Mouse (Mus musculus) megakaryocyte, adult 5-6 weeks (primary cell): ENCODE measurements around the gene Traf3ip3. TPM values are rescaled to one million over a fixed set of nuclear protein-coding genes. Genes with fewer than 3 reads are reported as not detected.

ENCODE experiments used
- ATAC-seq: 2 replicates; pipeline ENCODE4 v1.8.0; 2016; ENCODE audit warnings: mild to moderate bottlenecking, inconsistent platforms; ENCODE audit not compliant: poor library complexity, severe bottlenecking
- total RNA-seq, 2 experiments: library from RNA; stranded (forward) in 1 of 2; stranded (reverse) in 1 of 2; fragments of 153-499, 151-499 nt in 1 of 2; fragments of 221-1000, 200-1000 nt in 1 of 2; gene quantifications; 2 replicates each; pipeline versions ENCODE4 v1.2.3 to v1.2.4; 2015 to 2017

Traf3ip3 gene
- total RNA-seq, 2 experiments from 2014 or later, result 86.6 to 141 TPM

DNA sequence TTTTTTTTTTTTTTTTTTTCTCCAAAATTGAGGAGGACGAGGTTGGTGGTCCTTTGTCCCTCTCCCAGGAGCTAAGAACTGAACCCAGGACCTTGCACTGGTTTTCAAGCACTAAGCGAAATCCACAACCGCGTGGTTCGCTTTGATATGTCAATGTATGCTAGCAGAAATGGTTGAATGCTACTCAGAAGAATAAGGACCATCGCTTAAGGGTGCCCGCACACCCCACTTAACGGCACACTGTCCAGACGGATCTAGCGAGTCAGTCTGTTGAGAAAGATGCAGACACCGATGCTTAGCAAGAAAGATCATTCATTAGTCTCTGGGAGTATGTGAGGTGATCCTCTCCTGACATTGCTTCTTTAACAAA lies 71.1 kb downstream of the Traf3ip3 start:
- peak; percentile 10; the same call in 1 of the 2 replicates for ATAC-seq

- peak; percentile 97 for ATAC-seq
These were observed 71.6 kb downstream of the Traf3ip3 start, which contains the start of gene Diexf for GRCm38 (mm10) chr1:193129786-193130455. TSS of gene Diexf (minus strand) at chr1:193130272.

DNA sequence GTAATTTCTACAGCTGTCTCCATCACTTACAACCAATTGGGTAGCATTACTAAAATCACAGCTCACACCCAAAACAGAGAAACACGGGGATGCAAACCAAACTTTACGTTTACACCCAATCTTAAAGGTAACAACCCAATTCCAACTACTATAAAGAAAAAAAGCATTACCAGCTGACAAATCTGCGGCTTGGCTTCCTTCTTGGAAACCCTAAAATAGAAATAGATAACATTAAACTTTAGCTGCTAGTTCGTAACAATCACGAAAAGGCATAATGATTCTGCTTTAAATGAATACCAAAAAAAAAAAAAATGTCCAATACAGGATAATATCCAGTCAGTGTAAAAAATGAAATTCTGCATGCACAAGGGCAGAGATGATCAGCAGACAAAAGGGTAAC lies 72.2 kb downstream of the Traf3ip3 start:
- no peak for ATAC-seq

DNA sequence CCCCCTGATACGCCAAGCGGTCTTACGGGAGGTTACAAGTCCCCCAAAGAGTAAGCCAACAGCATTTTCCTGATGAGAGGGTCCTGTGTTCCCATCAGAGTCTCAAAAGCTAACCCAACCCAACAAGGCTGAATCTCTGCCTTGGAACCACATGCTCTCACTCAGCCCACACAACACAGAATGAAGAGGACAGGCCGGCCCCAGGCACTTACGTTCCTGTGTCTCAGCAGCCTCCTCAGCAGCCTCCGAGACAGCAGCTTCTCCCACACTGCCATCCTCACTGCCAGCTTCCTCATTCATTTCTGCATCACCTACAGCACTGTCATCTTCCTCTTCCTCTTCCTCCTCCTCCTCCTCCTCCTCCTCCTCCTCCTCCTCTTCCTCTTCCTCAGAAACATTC lies 73.4 kb downstream of the Traf3ip3 start:
- ATAC-seq, result no peak

DNA sequence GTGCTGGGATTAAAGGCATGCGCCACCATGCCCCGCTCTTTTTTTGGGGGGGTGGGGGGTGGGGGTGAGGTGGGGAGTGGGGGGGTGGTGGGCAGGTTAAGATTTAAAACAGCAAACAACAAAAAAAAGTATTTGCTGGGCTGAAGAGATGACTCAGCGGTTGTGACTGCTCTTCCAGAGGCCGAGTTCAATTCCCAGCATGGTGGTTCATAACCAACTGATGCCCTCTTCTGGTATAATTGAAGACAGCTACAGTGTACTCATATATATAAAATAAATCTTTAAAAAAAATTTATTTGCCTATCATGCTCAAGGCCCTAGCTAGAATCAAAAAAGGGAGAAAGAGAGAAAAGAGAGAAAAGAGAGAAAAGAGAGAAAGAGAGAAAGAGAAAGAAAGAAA lies 75.7 kb downstream of the Traf3ip3 start:
- no peak for ATAC-seq

Other genes starting within 250 kb of the Traf3ip3 start
- gene Syt14, start 165.9 kb downstream of the Traf3ip3 start, total RNA-seq (2015), result not detected in 2 replicates
- not detected in 2 replicates for gene Syt14, start 165.9 kb downstream of the Traf3ip3 start, total RNA-seq (2017)
- 4.4 and 5.8 TPM in 2 replicates for gene Diexf, start 71.4 kb downstream of the Traf3ip3 start, total RNA-seq (2015)
- 8.4 and 10.4 TPM in 2 replicates for gene Diexf, start 71.4 kb downstream of the Traf3ip3 start, total RNA-seq (2017)
- gene Irf6, start 48.6 kb downstream of the Traf3ip3 start, total RNA-seq (2015), result 0.21 TPM in 1 of 2 replicates, not detected in the other
- gene Irf6, start 48.6 kb downstream of the Traf3ip3 start, total RNA-seq (2017), result 0.24 and 0.26 TPM in 2 replicates
- gene A130010J15Rik, start 33.7 kb downstream of the Traf3ip3 start, total RNA-seq (2015), result 4.4 and 4.6 TPM in 2 replicates
- gene A130010J15Rik, start 33.7 kb downstream of the Traf3ip3 start, total RNA-seq (2017), result 4.6 and 5.2 TPM in 2 replicates
- gene Lamb3, start 6.0 kb upstream of the Traf3ip3 start, total RNA-seq (2015), result 2.2 and 3.4 TPM in 2 replicates
- 2.5 and 6.5 TPM in 2 replicates for gene Lamb3, start 6.0 kb upstream of the Traf3ip3 start, total RNA-seq (2017)
- gene Hsd11b1, start 62.4 kb upstream of the Traf3ip3 start, total RNA-seq (2015), result 77.6 and 78.5 TPM in 2 replicates
- gene Hsd11b1, start 62.4 kb upstream of the Traf3ip3 start, total RNA-seq (2017), result 36.9 and 44.9 TPM in 2 replicates
- 31.0 and 35.4 TPM in 2 replicates for gene G0s2, start 71.5 kb upstream of the Traf3ip3 start, total RNA-seq (2015)
- gene G0s2, start 71.5 kb upstream of the Traf3ip3 start, total RNA-seq (2017), result 40.3 and 46.3 TPM in 2 replicates
- gene Camk1g, start 168.6 kb upstream of the Traf3ip3 start, total RNA-seq (2015), result not detected in 2 replicates
- gene Camk1g, start 168.6 kb upstream of the Traf3ip3 start, total RNA-seq (2017), result not detected in 2 replicates